Mouse (Mus musculus): ENCODE data around the gene Fam209.

- no peak for TF ChIP-seq CTCF (IDR thresholded peaks at IDR 0.05; ENCODE audit: borderline replicate concordance, extremely low read depth, insufficient read depth, insufficient read length)
- TF ChIP-seq POLR2A (IDR thresholded peaks at IDR 0.05; ENCODE audit: borderline replicate concordance, extremely low read depth, insufficient read depth, insufficient read length, poor library complexity, severe bottlenecking) = no peak
These were observed 26.7 kb upstream of the Fam209 start for GRCm38 (mm10) chr2:172445617-172446016.

Data from brain, embryonic 14.5 days (tissue).